Mouse (Mus musculus): ENCODE measurements around the gene Ascc1.

Gene Ascc1

GRCm38 (mm10) chr10:60002673-60003212, at the start of gene Ascc1, which contains the start of gene Anapc16:
Ascc1 (plus strand) TSS chr10:60002805.
Anapc16 (minus strand) TSS chr10:60003135.
- DNase-seq (ENCODE audit: extremely low read depth, insufficient read length, low spot score): peak; percentile 97

GRCm38 (mm10) chr10:59953564-59954039, 49.0 kb upstream of the Ascc1 start:
- DNase-seq (ENCODE audit: extremely low read depth, insufficient read length, low spot score): peak; percentile 32

GRCm38 (mm10) chr10:59956681-59957080, 45.9 kb upstream of the Ascc1 start:
- DNase-seq (ENCODE audit: extremely low read depth, insufficient read length, low spot score): no peak

GRCm38 (mm10) chr10:59957171-59958149, 45.1 kb upstream of the Ascc1 start:
- DNase-seq (ENCODE audit: extremely low read depth, insufficient read length, low spot score): no peak

GRCm38 (mm10) chr10:59958458-59958857, 44.1 kb upstream of the Ascc1 start:
- DNase-seq (ENCODE audit: extremely low read depth, insufficient read length, low spot score): no peak

GRCm38 (mm10) chr10:59959517-59959916, 43.1 kb upstream of the Ascc1 start:
- DNase-seq (ENCODE audit: extremely low read depth, insufficient read length, low spot score): no peak

GRCm38 (mm10) chr10:59963609-59964008, 39.0 kb upstream of the Ascc1 start:
- no peak for DNase-seq (ENCODE audit: extremely low read depth, insufficient read length, low spot score)

- DNase-seq (ENCODE audit: extremely low read depth, insufficient read length, low spot score): no peak
Observed at GRCm38 (mm10) chr10:59964504-59965361, 37.9 kb upstream of the Ascc1 start.

GRCm38 (mm10) chr10:59965362-59965695, 37.3 kb upstream of the Ascc1 start:
- no peak for DNase-seq (ENCODE audit: extremely low read depth, insufficient read length, low spot score)

- no peak for DNase-seq (ENCODE audit: extremely low read depth, insufficient read length, low spot score)
Observed at GRCm38 (mm10) chr10:59965788-59966187, 36.8 kb upstream of the Ascc1 start.

- DNase-seq (ENCODE audit: extremely low read depth, insufficient read length, low spot score): no peak
Observed at GRCm38 (mm10) chr10:59966743-59967142, 35.9 kb upstream of the Ascc1 start.

GRCm38 (mm10) chr10:59967309-59967942, 35.2 kb upstream of the Ascc1 start:
- DNase-seq (ENCODE audit: extremely low read depth, insufficient read length, low spot score): no peak

GRCm38 (mm10) chr10:59969821-59970449, 32.7 kb upstream of the Ascc1 start:
- DNase-seq (ENCODE audit: extremely low read depth, insufficient read length, low spot score): peak; percentile 35

GRCm38 (mm10) chr10:59970450-59971062, 32.0 kb upstream of the Ascc1 start:
- no peak for DNase-seq (ENCODE audit: extremely low read depth, insufficient read length, low spot score)

- no peak for DNase-seq (ENCODE audit: extremely low read depth, insufficient read length, low spot score)
Observed at GRCm38 (mm10) chr10:59971813-59972212, 30.8 kb upstream of the Ascc1 start.

- DNase-seq (ENCODE audit: extremely low read depth, insufficient read length, low spot score): no peak
Observed at GRCm38 (mm10) chr10:59972534-59972933, 30.1 kb upstream of the Ascc1 start.

- DNase-seq (ENCODE audit: extremely low read depth, insufficient read length, low spot score): no peak
Observed at GRCm38 (mm10) chr10:59972999-59973398, 29.6 kb upstream of the Ascc1 start.

GRCm38 (mm10) chr10:59973400-59973799, 29.2 kb upstream of the Ascc1 start:
- DNase-seq (ENCODE audit: extremely low read depth, insufficient read length, low spot score): no peak

- no peak for DNase-seq (ENCODE audit: extremely low read depth, insufficient read length, low spot score)
Observed at GRCm38 (mm10) chr10:59974191-59974664, 28.4 kb upstream of the Ascc1 start.

Data from 3134 (cell line).